Mouse (Mus musculus) right cerebral cortex, postnatal 25 days (tissue): Measurements from ENCODE around the gene Nup210l.

Source experiments
- DNase-seq: peaks from one replicate; pipeline ENCODE4 v3.0.0; 2022

Gene Nup210l

DNA sequence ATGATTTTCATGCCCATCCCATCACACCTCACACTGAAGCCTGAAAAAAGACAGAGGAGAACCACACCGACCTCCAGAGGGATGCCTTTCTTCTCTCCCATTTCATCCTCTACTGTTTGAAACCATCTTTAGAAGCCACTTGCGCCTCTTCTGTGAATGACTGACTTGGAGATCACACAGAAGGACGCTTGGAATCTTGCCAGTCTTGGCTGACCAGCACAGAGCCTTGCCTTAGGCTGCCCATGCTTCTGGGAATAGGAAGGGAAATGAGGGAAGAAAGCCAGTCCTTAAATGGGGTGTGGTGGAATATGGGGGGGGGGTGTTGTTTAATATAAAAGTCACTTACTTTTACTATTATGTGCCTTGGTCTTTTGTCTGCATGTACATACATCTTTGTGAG lies 79.6 kb downstream of the Nup210l start:
- no peak for DNase-seq

DNA sequence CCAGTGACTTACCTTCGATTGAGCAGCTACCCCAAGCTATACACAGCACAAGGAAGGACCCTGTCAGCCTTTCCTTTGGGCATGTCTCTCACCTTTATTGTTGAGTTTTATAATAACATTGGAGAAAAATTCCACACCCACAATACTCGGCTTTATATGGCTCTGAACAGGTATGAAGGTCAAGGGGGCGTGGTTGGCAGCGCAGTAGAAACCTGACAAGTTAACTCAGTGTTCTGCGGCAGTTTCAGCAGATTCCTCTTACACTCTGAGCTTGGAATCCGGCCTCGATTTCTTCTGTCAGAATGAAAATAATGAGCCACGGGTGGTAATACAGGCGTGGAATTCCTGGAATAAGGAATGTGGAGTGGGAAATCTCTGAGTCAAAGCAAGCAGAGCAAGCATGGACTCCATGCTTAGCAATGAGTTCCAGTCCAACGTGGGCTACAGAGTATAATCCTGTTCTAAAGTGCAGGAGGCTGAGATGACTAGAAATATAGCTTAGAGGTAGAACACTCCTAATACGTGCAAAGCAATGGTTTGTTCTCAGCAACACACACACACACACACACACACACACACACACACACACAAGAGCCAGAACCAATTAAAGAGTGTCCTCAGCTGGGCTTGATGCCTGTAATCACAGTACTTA lies 87.1 kb downstream of the Nup210l start:
- no peak for DNase-seq

GRCm38 (mm10) chr3:90194759-90195158 lies 90.8 kb downstream of the Nup210l start:
- no peak for DNase-seq

DNA sequence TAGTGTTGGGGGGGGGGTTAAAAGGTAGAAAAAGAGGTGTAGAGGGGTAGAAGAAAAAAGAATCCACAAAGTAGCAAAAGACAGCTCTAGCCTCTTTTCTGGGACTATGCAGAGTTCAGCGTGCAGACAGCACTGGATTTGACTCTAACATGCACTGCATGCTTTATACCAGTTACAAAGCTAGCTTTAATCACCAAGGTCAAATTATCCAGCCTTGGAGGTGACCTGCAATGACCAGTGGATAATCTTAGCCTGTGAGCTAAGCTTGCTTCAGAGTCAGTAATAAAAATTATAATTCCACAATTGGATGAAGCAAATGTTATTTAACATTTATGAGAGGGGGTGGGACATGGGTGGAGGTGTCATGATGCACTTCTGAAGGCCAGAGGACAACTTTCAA lies 91.7 kb downstream of the Nup210l start:
- DNase-seq = no peak

DNA sequence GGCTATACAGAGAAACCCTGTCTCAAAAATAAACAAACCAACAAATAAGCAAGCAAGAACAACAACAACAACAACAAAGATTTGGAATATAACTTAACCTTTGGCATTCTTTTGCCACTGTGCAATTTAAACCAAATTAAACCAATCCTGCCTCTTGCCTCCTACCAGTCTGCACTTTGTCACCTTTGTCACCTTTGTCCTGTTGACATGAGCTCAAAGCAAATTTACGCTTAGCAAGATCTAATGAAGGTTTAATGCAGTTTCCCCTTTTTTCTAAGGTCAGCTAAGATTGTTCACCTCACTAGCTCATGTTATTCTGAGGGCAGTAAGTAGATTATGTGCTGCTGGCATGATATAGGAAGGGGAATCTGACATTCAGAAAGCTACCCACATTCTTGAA lies 93.6 kb downstream of the Nup210l start:
- no peak for DNase-seq

- DNase-seq = no peak
These were observed 99.0 kb downstream of the Nup210l start for GRCm38 (mm10) chr3:90202884-90203283.

DNA sequence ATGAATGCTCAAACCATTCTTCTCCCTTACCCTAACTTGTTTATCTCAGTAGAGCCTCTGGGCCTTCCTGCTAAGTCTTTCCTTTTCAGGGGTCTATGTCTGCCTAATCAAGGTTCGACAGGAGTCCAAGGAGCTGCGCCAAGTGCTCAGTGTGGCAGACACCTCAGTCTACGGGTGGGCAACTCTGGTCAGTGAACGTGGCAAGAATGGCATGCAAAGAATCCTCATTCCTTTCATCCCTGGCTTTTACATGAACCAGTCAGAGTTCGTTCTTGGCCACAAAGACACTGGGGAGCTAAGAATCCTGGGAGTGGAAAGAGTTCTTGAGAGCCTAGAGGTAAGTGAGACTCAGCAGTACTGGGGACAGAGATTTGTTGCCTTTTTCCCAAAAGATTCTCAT lies 99.7 kb downstream of the Nup210l start:
- no peak for DNase-seq

DNA sequence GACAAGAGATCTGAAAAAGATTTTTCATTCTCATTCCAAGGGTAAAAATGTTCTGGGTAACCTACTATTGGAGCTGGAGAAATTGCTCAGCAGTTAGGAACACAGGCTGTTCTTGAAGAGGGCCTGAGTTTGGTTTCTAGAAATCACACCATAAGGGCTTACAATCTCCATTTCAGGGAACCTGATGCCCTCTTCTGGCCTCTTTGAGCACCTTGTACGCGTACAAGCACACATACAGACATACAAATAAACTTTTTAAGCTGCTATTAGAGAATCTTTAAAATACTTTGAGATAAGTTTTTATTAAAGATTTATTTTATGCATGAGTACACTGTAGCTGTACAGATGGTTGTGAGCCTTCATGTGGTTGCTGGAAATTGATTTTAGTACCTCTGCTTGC lies 100.7 kb downstream of the Nup210l start:
- DNase-seq = no peak

DNA sequence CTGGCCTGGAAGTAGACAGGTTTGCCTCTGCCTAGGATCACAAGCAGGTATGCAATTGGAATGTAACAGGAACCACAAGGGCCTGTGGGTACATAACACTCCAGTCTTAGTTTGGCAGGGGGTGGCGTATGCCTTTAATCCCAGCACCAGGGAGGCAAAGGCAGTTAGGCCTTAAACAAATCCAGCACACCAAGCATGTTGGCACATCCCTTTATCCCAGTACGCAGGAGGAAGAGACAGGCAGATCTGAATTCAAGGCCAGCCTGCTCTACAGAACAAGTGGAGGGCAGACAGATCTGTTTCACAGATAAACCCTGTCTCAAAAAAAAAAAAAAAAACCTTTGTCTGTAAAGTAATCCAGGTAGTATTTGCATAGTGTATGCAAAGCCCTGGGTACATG lies 104.7 kb downstream of the Nup210l start:
- DNase-seq = no peak

DNA sequence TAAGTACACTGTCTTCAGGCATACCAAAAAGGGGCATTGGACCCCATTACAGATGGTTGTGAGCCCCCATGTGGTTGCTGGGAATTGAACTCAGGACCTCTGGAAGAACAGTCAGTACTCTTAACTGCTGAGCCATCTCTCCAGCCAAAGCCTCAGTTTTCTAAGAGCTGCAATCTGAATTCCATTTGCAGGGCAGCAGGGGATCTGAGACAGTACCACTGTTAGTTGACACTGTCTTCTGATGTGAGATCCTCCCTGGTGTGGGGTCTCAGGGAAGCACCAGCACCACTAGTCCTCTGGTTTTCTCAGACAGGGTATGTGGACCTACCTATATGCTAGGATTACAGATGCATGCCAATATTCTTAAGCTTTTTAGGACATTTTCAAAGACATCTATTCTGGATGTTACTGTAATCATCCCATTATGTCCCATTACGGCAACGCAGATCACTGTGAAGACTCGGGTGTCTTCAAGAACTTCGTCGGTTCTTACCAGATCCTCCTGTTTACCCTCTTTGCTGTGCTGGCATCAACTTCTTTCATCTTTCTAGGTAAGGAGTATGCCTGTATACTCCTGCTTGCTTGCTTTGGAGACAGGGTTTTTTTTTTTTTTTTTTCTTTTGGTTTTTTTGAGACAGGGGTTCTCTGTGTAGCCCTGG lies 106.1 kb downstream of the Nup210l start:
- DNase-seq = no peak

- no peak for DNase-seq
These were observed 107.8 kb downstream of the Nup210l start for GRCm38 (mm10) chr3:90211475-90212398.

- DNase-seq = no peak
These were observed 108.8 kb downstream of the Nup210l start for GRCm38 (mm10) chr3:90212723-90213122.

- DNase-seq = peak; percentile 90
These were observed 109.5 kb downstream of the Nup210l start, which contains the start of the genes Rps27 and Rab13 for GRCm38 (mm10) chr3:90213377-90213866. TSS of gene Rps27 (minus strand) at chr3:90213651. TSS of gene Rab13 (plus strand) at chr3:90213695.

GRCm38 (mm10) chr3:90213956-90214684 lies 110.2 kb downstream of the Nup210l start:
- DNase-seq = no peak

GRCm38 (mm10) chr3:90215825-90216380 lies 112.0 kb downstream of the Nup210l start:
- DNase-seq = no peak

DNA sequence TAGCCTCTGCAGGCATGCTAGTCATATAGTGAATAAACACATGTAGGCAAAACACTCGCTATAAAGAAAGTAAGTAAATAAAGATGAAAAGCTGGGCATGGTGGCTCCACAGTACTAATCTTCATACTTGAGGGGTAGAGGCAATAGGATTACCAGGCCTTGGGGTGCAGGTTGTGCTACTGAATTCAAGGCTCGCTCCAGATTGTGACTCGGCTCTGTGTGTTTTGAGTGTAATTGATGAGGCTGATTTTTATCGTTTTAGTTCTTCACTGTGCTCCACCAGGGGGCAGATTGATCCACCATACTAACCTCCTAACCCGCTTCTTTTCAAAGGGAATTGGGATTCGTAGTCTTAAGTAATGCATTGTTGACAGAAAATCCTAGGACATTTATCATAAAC lies 116.2 kb downstream of the Nup210l start:
- peak; percentile 22 for DNase-seq

- peak; percentile 40 for DNase-seq
These were observed 116.6 kb downstream of the Nup210l start for GRCm38 (mm10) chr3:90220531-90220951.

DNA sequence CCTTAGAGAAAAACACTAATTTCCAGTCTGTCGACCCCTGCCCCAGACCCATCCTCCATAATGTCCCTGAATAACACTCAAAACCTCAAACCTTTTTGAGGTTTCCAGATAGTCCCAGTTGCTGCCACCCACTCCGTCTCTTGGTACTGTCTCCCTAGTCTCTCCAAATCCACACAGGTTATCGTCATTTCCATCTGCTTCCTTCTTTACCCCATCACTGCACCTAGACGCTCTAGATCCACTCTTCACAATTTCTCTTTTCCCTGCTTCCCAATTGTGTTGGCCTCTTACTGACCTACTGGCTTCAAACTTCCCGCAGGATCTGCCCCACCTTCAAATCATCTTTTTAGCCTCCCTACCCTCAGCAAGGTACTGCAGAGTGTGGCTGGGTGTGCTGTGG lies 117.2 kb downstream of the Nup210l start:
- DNase-seq = no peak

DNA sequence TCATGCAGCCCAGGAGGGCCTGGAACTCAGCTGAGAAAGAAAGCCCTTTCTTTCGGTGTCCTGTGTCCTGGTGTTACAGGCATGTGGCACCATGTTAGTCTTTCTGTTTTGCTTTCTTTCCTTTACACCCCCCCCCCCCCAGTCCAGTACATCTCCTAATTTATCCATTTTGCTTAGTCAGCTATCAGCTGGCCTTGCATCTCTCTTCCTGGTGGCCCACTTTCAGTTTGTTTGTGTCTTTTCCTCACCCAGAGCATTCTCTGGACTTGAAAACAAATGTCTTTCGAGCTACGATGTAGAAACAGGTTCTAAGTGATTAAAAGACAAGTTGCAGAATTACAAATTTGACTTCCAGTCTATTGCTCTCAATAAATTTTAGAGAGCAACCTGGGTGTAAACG lies 118.5 kb downstream of the Nup210l start:
- DNase-seq = no peak

GRCm38 (mm10) chr3:90222941-90223340 lies 119.0 kb downstream of the Nup210l start:
- DNase-seq = no peak

DNA sequence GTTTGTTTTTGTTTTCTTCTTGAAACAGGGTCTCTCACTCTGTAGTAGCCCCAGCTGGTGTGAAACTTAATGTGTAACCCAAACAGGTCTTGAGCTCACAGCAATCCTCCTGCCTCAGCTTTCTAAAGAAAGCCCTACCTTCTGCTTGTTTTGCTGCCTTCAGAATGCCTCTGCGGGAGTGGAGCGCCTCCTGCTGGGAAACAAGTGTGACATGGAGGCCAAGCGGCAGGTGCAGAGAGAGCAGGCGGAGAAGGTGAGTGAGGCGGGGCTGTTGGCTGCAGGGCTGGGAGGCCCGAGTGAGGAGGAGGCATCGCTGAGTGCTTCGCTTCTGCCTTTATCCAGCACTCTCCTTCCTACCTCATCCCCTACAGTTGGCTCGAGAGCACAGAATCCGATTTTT lies 120.4 kb downstream of the Nup210l start:
- no peak for DNase-seq

DNA sequence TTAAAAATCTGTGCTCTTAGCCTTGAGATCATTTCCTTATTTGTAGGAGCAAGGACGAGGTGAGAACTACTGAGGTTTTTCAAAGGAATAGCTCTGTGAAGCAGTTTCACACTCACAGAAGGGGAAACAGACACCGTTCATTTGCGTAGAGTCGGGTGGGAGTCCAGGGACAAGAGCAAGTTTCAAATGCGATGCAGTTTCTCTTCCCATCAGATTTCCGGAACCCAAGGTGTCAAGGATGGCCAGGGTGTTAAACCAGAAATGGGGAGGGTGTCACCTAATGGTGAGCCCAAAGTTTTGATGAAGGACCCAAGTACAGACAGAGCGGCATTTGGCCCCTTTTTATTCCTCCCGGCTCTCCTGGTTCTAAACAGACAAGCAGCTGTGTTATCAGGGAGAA lies 127.1 kb downstream of the Nup210l start:
- DNase-seq = no peak
